Mouse (Mus musculus) gastrocnemius, adult 18-20 months (tissue): ENCODE data around the gene Elmo1. TPM values are rescaled to one million over a fixed set of nuclear protein-coding genes. Genes with fewer than 3 reads are reported as not detected.

ENCODE experiments used
- DNase-seq: peaks from one replicate; pipeline ENCODE4 v3.0.0; 2021; ENCODE audit warnings: low spot score
- total RNA-seq, 2 experiments: library from RNA; stranded (reverse); gene quantifications; 2 replicates each; pipeline ENCODE4 v1.2.3; 2021

Gene Elmo1
- total RNA-seq, 2 experiments from 2014 or later, result 2.0 to 2.7 TPM

- no peak for DNase-seq
These were observed 61.0 kb downstream of the Elmo1 start for GRCm38 (mm10) chr13:20151302-20151978.

- no peak for DNase-seq
These were observed 66.7 kb downstream of the Elmo1 start for GRCm38 (mm10) chr13:20157059-20157458.

DNA sequence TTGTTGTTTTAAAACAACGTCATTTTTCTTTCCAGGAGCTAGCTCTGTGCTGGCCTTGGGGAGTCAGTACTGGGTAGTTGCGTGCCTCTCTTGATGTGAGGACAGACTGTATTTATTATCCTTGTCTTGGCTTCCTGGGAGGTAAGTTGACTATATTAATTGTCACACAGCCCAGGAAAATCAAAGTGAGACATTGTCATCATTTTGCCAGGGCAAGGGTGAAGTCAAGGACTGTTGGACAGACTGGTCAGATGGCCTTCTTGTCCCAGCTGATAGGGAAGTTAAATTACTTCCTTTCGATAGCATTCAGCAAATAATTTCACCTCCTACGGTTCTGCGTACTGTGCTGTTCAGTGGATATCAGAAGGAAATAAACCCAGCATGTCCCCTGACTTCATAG, 67.1 kb downstream of the Elmo1 start:
- DNase-seq, result no peak

- no peak for DNase-seq
These were observed 73.1 kb downstream of the Elmo1 start for GRCm38 (mm10) chr13:20163339-20163954.

DNA sequence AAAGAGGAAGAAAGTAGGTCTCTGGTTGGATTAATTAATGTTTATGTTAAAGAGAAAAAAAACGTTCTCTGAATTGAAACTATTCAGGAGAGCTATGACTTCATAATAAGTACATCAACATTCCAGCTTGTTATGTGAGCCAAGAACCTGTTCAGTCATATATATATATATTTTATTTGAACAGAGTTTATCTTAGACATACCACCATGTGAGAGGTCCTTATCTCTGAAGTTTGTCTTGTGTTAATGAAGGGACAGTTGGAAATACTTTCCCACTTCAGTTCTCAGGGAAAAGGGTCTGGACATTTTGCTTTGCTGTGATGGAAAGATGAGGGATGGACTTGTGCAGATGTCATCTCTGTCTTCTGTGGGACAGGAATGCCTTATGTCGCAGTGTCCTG, 74.4 kb downstream of the Elmo1 start:
- no peak for DNase-seq

DNA sequence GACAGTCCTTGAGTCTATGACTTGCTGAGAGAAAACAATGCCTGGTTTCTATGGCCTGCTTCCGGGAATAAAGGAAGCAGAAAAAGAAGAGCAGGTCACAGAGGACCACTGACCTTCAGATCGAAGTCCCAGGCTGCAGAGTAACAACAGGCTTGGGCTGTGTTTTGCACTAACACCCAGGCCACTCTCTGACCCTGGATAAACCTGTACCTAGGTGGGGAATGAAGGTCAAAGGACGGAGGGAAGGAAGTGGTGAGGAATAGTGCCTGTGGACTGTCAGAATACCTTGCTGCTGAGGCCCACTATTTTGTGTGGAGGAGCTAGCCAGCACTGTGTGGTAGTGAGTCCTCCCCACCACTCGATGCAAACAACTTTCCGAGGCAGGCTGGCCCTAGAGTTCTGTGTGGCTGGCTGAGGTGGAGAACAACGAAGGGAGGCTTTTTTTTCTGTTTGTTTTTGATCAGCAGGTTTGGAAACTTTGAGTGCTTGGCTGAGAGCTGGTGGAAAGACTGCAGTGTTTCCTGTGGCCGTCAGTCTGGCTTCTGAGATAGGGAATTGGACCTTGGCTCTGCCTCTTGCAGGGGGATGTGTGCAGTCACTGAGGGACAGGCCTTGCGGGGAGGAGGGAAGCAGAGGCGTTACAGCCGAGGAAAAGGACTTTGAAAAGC, 83.7 kb downstream of the Elmo1 start:
- DNase-seq, result no peak

DNA sequence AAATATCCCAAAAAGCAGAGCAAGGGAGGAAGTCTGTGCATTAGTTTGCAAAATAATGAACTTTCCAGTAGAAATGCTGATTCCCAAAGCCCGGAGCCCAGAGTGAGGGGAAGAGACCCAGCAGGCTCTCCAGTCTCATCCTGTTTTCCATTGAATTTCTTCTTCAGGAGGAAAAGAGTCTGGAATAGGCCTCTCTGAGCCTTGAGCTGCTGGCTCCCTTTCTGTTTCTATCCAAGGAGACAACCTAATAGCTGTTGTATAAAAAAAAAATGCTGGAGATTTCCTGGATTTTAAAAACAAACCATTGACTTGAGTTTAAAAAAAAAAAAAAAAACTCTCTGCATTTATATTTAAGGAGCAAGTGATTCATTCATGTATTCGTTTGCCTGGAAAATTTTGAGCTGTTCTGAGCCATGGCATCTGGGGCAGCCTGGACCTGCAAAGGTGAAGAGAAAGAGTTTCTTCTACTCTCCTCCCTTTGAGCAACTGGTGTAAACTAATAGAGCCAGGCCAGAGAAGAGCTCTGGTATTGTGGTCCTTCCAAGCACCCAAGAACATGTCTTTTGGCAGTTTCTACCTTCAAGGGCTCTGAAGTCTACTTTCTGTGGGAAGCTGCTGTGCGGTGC, 84.4 kb downstream of the Elmo1 start:
- DNase-seq, result no peak

- DNase-seq, result no peak
These were observed 90.3 kb downstream of the Elmo1 start for GRCm38 (mm10) chr13:20180738-20181137.

DNA sequence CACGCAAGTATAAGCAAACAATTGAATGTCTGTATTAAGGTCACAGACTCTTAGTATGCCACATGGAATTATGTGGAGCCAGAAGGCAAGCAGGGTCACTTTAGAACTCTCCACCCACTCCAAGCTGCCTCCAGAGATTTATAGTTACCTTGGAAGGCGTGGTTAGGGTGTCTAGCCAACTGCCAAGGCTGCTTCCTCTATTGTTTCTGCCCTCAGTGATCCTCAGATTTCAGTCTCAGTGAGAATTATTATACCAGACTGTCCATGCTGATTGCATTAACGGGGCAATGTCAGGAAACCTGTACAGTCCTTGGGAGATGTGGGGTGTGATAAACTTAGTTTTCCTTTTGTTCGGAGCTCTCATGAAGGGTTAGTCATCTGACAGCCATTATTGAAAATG, 90.9 kb downstream of the Elmo1 start:
- DNase-seq, result no peak

- no peak for DNase-seq
These were observed 91.9 kb downstream of the Elmo1 start for GRCm38 (mm10) chr13:20182239-20182825.

DNA sequence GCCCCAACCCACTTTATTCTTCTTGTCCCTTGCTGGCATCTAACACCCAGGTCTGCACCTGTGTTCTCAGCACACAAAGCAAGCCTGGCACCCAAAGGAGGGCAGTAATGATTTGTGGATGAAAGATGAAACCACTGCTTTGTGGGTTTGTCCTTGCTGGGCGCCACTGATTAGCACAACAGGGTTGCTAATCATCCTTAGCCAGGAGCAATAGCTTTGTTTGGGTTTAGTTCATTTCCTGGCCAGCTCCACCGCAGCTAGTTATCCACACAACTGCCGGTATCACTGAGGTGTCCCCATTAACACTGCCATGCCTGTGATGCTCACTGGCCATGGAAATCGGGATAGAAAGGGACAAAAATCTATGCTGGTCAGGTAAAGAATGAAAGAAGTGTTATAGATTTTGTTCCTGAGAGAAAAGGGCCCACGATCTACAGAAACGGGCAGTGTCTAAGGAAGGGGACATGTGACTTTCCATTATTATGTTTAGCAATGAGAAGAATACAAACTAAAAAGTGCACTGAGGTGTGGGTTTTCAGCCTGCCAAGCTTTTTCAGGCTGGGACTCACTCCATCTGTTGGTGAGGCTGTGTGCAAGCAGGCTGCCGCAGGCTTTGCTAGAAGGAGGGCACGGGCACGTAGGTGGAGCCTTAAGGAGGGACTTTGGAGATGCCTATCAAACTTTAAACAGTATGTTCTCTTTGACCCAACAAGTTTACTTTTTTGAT, 93.3 kb downstream of the Elmo1 start:
- no peak for DNase-seq

- DNase-seq, result no peak
These were observed 94.0 kb downstream of the Elmo1 start for GRCm38 (mm10) chr13:20184239-20185033.

DNA sequence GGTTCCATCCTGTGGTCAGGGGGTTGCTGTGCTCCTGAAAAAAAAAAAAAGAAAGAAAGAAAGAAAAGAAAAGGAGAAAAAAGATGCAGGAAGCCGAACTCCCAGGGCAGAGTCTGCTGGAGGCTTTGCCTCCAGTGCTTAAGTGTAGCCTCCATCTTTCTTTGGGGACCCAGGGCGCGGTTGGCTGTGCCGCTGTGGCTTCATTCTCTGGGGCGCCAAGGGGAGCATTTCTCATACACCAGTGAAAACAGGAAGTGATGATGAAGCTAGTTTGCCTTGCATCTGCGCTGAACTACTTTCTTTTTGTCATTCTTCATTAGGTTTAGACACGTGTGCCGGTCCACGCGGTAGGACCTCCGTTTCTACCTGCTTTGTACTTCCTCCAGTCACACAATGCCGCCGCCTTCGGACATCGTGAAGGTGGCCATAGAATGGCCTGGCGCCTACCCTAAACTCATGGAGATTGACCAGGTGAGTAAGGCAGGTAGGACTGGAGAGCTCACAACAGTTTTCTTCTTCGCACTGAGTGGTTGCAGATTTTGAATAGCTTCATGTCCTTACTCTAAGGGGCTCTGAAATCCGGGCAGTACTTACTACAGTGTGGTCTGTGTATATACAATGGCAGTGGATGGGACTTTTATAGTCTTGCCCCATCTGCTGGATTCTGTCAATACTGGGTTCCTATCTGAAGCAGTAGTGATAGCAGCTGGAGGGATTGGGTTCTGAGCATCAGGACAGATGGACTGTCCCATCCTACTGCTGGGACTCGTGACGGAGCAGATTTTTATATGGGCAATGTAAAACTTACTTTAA, 94.8 kb downstream of the Elmo1 start:
- no peak for DNase-seq

DNA sequence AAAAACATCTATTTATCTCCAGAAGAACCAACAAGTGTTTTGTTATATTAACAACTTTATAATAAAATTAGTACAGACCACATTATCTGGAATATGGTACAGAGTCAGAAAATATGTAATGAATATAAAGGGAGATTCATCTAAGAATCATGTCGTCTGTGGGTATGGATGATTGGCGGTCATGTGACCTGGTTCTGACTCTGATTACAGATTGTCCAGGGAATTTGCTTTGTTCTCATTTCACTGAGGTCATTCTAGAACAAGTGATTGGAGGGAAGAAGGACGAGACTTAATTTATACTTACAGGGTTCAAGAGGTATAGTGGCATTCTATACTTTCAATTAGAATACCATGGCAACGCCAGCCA, 95.4 kb downstream of the Elmo1 start:
- no peak for DNase-seq

GRCm38 (mm10) chr13:20187647-20188046, 97.3 kb downstream of the Elmo1 start:
- DNase-seq, result no peak

DNA sequence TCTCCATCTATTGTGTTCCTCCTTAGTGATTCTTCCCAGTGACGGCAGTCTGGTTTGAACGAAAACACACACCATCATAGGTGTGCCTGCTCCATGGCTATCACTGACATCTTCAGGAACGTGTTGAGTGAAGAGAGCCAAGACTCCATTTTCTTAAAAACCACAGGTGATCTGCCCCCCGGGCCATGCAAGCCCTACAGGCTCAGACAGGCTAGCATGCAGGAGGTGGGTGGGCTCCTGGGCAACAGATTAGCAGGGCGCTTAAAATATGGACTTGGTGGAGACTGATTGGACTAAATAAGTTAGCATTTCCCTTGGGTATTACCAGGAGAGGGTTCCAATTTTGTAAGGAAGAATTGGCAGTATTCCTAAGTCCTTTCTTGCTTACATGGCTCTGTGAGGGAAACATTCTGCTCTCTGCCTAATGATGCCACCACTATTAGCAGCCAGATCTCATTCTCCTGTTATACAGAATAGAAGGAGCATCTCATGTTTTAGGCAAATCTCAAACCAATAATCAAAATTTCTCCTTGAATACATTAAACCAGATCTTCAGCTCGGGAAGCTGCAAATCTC, 101.7 kb downstream of the Elmo1 start:
- no peak for DNase-seq

- DNase-seq, result no peak
These were observed 110.2 kb downstream of the Elmo1 start for GRCm38 (mm10) chr13:20200582-20200981.

DNA sequence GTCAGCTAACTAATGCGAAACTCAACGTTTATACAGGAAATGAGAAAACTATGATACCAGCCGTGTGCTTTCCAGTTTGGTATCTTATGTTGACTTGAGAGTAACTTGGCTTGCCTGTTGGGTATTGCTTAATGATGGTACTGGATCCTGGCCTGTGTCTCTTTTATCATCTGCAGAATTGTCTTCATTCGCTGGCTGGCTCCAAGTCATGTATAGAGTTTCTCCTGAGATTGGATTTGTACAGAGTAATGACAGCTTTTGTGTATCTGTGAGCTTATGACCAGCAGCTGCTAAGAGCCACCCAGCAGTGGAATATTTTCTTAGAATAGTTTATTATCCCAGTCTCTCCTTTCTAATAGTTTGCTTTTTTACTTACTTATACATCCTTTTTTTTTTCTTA, 112.2 kb downstream of the Elmo1 start:
- no peak for DNase-seq

- DNase-seq, result no peak
These were observed 113.8 kb downstream of the Elmo1 start for GRCm38 (mm10) chr13:20204165-20204564.
